Mouse (Mus musculus): ENCODE results near the gene Trpc2. TPM values are rescaled to one million over a fixed set of nuclear protein-coding genes. Genes with fewer than 3 reads are reported as not detected.

Gene Trpc2
- polyA plus RNA-seq, 1 experiment from 2014 or later: not detected

- no peak overlapping the region for H3K4me2 ChIP-seq
- no peaks in the 10 kb centered on the region for H3K9me3 ChIP-seq
- no peaks in the 10 kb centered on the region for H3K36me3 ChIP-seq
- H3K27me3 ChIP-seq: no peaks in the 10 kb centered on the region
- no peak for ATAC-seq (ENCODE audit: insufficient number of reproducible peaks, insufficient read depth, low FRiP score, low TSS enrichment, low read depth)
- H3K27ac ChIP-seq: no peak overlapping the region
- no peak overlapping the region for H3K4me3 ChIP-seq
- H3K9ac ChIP-seq: no peak overlapping the region
- H3K4me1 ChIP-seq: peaks cover 16% of the 10 kb centered on the region
- 70% methylated on average over 2 of the region's 2 CpGs for WGBS
These were observed 20.6 kb downstream of the Trpc2 start for GRCm38 (mm10) chr7:102103555-102103954.

GRCm38 (mm10) chr7:102104126-102104525 lies 21.2 kb downstream of the Trpc2 start:
- ATAC-seq (ENCODE audit: insufficient number of reproducible peaks, insufficient read depth, low FRiP score, low TSS enrichment, low read depth): no peak

GRCm38 (mm10) chr7:102106700-102107141 lies 23.8 kb downstream of the Trpc2 start:
- no peak for ATAC-seq (ENCODE audit: insufficient number of reproducible peaks, insufficient read depth, low FRiP score, low TSS enrichment, low read depth)
- peak overlapping the region; percentile 17 for H3K4me3 ChIP-seq
- H3K9me3 ChIP-seq: no peaks in the 10 kb centered on the region
- 15% methylated on average over 23 of the region's 23 CpGs for WGBS
- no peaks in the 10 kb centered on the region for H3K27me3 ChIP-seq
- H3K4me1 ChIP-seq: peaks cover 4% of the 10 kb centered on the region; the same call in 1 of the 2 replicates
- H3K36me3 ChIP-seq: no peaks in the 10 kb centered on the region
- H3K27ac ChIP-seq: no peak overlapping the region
- peak overlapping the region; percentile 56 for H3K4me2 ChIP-seq
- peak overlapping the region; percentile 54 for H3K9ac ChIP-seq

More at GRCm38 (mm10) chr7:102104126-102104525, 21.2 kb downstream of the Trpc2 start:
- H3K27ac ChIP-seq: no peak overlapping the region
- H3K9me3 ChIP-seq: no peaks in the 10 kb centered on the region
- H3K4me2 ChIP-seq: no peak overlapping the region
- no peaks in the 10 kb centered on the region for H3K36me3 ChIP-seq
- no peaks in the 10 kb centered on the region for H3K27me3 ChIP-seq
- no peak overlapping the region for H3K9ac ChIP-seq
- H3K4me3 ChIP-seq: no peak overlapping the region
- WGBS: 73% methylated on average over 5 of the region's 5 CpGs
- peaks cover 16% of the 10 kb centered on the region for H3K4me1 ChIP-seq

- H3K9ac ChIP-seq: no peak overlapping the region
- WGBS: 81% methylated on average over 1 of the region's 1 CpGs
- H3K4me1 ChIP-seq: peaks cover 4% of the 10 kb centered on the region; the same call in 1 of the 2 replicates
- no peak overlapping the region for H3K4me2 ChIP-seq
- H3K36me3 ChIP-seq: no peaks in the 10 kb centered on the region
- no peak for ATAC-seq (ENCODE audit: insufficient number of reproducible peaks, insufficient read depth, low FRiP score, low TSS enrichment, low read depth)
- H3K9me3 ChIP-seq: no peaks in the 10 kb centered on the region
- no peaks in the 10 kb centered on the region for H3K27me3 ChIP-seq
- no peak overlapping the region for H3K27ac ChIP-seq
- no peak overlapping the region for H3K4me3 ChIP-seq
These were observed 25.3 kb downstream of the Trpc2 start for GRCm38 (mm10) chr7:102108206-102108605.

GRCm38 (mm10) chr7:102109171-102109570 lies 26.3 kb downstream of the Trpc2 start, which contains the start of gene Art5:
Gene Art5, minus strand, starts transcription at chr7:102109489.
- Histone ChIP-seq H3K4me3 (no peak within 1 kb of the TSS), H3K4me1 (peaks cover 4% of the 10 kb centered on the region; the same call in 1 of the 2 replicates), H3K9me3 (no peaks in the 10 kb centered on the region), H3K27ac (no peak within 1 kb of the TSS), H3K27me3 (no peaks in the 10 kb centered on the region), H3K9ac (no peak within 1 kb of the TSS), H3K4me2 (no peak within 1 kb of the TSS), H3K36me3 (no peaks in the 10 kb centered on the region)
- ATAC-seq (ENCODE audit: insufficient number of reproducible peaks, insufficient read depth, low FRiP score, low TSS enrichment, low read depth): no peak
- WGBS: 75% methylated on average over 7 of the region's 7 CpGs

- ATAC-seq (ENCODE audit: insufficient number of reproducible peaks, insufficient read depth, low FRiP score, low TSS enrichment, low read depth): no peak
- Histone ChIP-seq H3K4me2 (no peak overlapping the region), H3K36me3 (no peaks in the 10 kb centered on the region), H3K4me3 (no peak overlapping the region), H3K27me3 (no peaks in the 10 kb centered on the region), H3K4me1 (peaks cover 4% of the 10 kb centered on the region; the same call in 1 of the 2 replicates), H3K9me3 (no peaks in the 10 kb centered on the region), H3K27ac (no peak overlapping the region), H3K9ac (no peak overlapping the region)
- WGBS: 87% methylated on average over 4 of the region's 4 CpGs
These were observed 26.8 kb downstream of the Trpc2 start for GRCm38 (mm10) chr7:102109746-102110145.

GRCm38 (mm10) chr7:102113151-102113729 lies 30.3 kb downstream of the Trpc2 start:
- Histone ChIP-seq H3K9me3 (no peaks in the 10 kb centered on the region), H3K27me3 (no peaks in the 10 kb centered on the region), H3K27ac (no peak overlapping the region), H3K36me3 (peaks cover 2% of the 10 kb centered on the region), H3K4me2 (no peak overlapping the region), H3K4me1 (no peaks in the 10 kb centered on the region), H3K9ac (no peak overlapping the region), H3K4me3 (no peak overlapping the region)
- 84% methylated on average over 45 of the region's 45 CpGs for WGBS
- no peak for ATAC-seq (ENCODE audit: insufficient number of reproducible peaks, insufficient read depth, low FRiP score, low TSS enrichment, low read depth)

GRCm38 (mm10) chr7:102116579-102117331 lies 33.8 kb downstream of the Trpc2 start, which contains the start of gene Chrna10:
Gene Chrna10, minus strand, starts transcription at chr7:102116828.
- ATAC-seq (ENCODE audit: insufficient number of reproducible peaks, insufficient read depth, low FRiP score, low TSS enrichment, low read depth): no peak
- no peak within 1 kb of the TSS for H3K4me2 ChIP-seq
- H3K4me3 ChIP-seq: no peak within 1 kb of the TSS
- no peak within 1 kb of the TSS for H3K27ac ChIP-seq
- no peak within 1 kb of the TSS for H3K9ac ChIP-seq
- 47% methylated on average over 7 of the region's 7 CpGs for WGBS
- H3K27me3 ChIP-seq: no peaks in the 10 kb centered on the region
- H3K9me3 ChIP-seq: no peaks in the 10 kb centered on the region
- H3K4me1 ChIP-seq: no peaks in the 10 kb centered on the region
- H3K36me3 ChIP-seq: peaks cover 36% of the 10 kb centered on the region

GRCm38 (mm10) chr7:102117382-102117781 lies 34.5 kb downstream of the Trpc2 start:
- Histone ChIP-seq H3K9me3 (no peaks in the 10 kb centered on the region), H3K4me2 (no peak overlapping the region), H3K27me3 (no peaks in the 10 kb centered on the region), H3K36me3 (peaks cover 43% of the 10 kb centered on the region), H3K4me1 (no peaks in the 10 kb centered on the region), H3K27ac (no peak overlapping the region), H3K9ac (no peak overlapping the region), H3K4me3 (no peak overlapping the region)
- WGBS: 61% methylated on average over 6 of the region's 6 CpGs
- no peak for ATAC-seq (ENCODE audit: insufficient number of reproducible peaks, insufficient read depth, low FRiP score, low TSS enrichment, low read depth)

GRCm38 (mm10) chr7:102120326-102120725 lies 37.4 kb downstream of the Trpc2 start:
- Histone ChIP-seq H3K4me2 (no peak overlapping the region), H3K4me3 (no peak overlapping the region), H3K27ac (no peak overlapping the region), H3K27me3 (no peaks in the 10 kb centered on the region), H3K9ac (no peak overlapping the region), H3K9me3 (no peaks in the 10 kb centered on the region), H3K4me1 (no peaks in the 10 kb centered on the region), H3K36me3 (peaks cover 72% of the 10 kb centered on the region)
- WGBS: 95% methylated on average over 10 of the region's 10 CpGs
- ATAC-seq (ENCODE audit: insufficient number of reproducible peaks, insufficient read depth, low FRiP score, low TSS enrichment, low read depth): no peak

- Histone ChIP-seq H3K4me3 (no peak overlapping the region), H3K9ac (no peak overlapping the region), H3K9me3 (no peaks in the 10 kb centered on the region), H3K4me2 (no peak overlapping the region), H3K4me1 (no peaks in the 10 kb centered on the region), H3K36me3 (peaks cover 81% of the 10 kb centered on the region), H3K27me3 (no peaks in the 10 kb centered on the region), H3K27ac (no peak overlapping the region)
- ATAC-seq (ENCODE audit: insufficient number of reproducible peaks, insufficient read depth, low FRiP score, low TSS enrichment, low read depth): no peak
- 93% methylated on average over 4 of the region's 4 CpGs for WGBS
These were observed 49.5 kb downstream of the Trpc2 start for GRCm38 (mm10) chr7:102132395-102132794.

- no peak overlapping the region for H3K4me3 ChIP-seq
- no peak overlapping the region for H3K4me2 ChIP-seq
- no peaks in the 10 kb centered on the region for H3K27me3 ChIP-seq
- WGBS: 95% methylated on average over 1 of the region's 1 CpGs
- peaks cover 86% of the 10 kb centered on the region for H3K36me3 ChIP-seq
- H3K27ac ChIP-seq: no peak overlapping the region
- no peaks in the 10 kb centered on the region for H3K4me1 ChIP-seq
- no peak for ATAC-seq (ENCODE audit: insufficient number of reproducible peaks, insufficient read depth, low FRiP score, low TSS enrichment, low read depth)
- no peak overlapping the region for H3K9ac ChIP-seq
- H3K9me3 ChIP-seq: no peaks in the 10 kb centered on the region
These were observed 54.5 kb downstream of the Trpc2 start for GRCm38 (mm10) chr7:102137464-102137863.

All from embryonic facial prominence, embryonic 13.5 days (tissue).